Mouse (Mus musculus): ENCODE data around the gene Plekhm3. TPM values are rescaled to one million over a fixed set of nuclear protein-coding genes. Genes with fewer than 3 reads are reported as not detected.

The Plekhm3 gene
- polyA plus RNA-seq, 1 experiment from 2014 or later = 8.9 TPM

GRCm38 (mm10) chr1:64949377-64949776, 7.2 kb downstream of the Plekhm3 start:
- 90% methylated on average over 8 of the region's 8 CpGs for WGBS
- Histone ChIP-seq H3K27ac (no peak overlapping the region), H3K4me3 (replicated peaks) (no peak overlapping the region), H3K27me3 (no peaks in the 10 kb centered on the region), H3K9ac (no peak overlapping the region), H3K4me1 (no peaks in the 10 kb centered on the region; the same call in 1 of the 2 replicates), H3K4me2 (no peak overlapping the region), H3K36me3 (replicated peaks) (no peaks in the 10 kb centered on the region), H3K9me3 (no peaks in the 10 kb centered on the region)
- no peak for ATAC-seq (ENCODE audit: low FRiP score)

- H3K36me3 ChIP-seq (replicated peaks) = no peaks in the 10 kb centered on the region
- H3K4me1 ChIP-seq = no peaks in the 10 kb centered on the region; the same call in 1 of the 2 replicates
- no peak overlapping the region for H3K27ac ChIP-seq
- no peak for ATAC-seq (ENCODE audit: low FRiP score)
- H3K9me3 ChIP-seq = 0 out of 2 replicates have a peak, but pooled peaks cover 5% of the 10 kb centered on the region
- no peak overlapping the region for H3K4me2 ChIP-seq
- H3K4me3 ChIP-seq (replicated peaks) = no peak overlapping the region
- no peak overlapping the region for H3K9ac ChIP-seq
- H3K27me3 ChIP-seq = no peaks in the 10 kb centered on the region
- WGBS = 40% methylated on average over 4 of the region's 4 CpGs
Measured at GRCm38 (mm10) chr1:64946106-64946505, 10.5 kb downstream of the Plekhm3 start.

DNA sequence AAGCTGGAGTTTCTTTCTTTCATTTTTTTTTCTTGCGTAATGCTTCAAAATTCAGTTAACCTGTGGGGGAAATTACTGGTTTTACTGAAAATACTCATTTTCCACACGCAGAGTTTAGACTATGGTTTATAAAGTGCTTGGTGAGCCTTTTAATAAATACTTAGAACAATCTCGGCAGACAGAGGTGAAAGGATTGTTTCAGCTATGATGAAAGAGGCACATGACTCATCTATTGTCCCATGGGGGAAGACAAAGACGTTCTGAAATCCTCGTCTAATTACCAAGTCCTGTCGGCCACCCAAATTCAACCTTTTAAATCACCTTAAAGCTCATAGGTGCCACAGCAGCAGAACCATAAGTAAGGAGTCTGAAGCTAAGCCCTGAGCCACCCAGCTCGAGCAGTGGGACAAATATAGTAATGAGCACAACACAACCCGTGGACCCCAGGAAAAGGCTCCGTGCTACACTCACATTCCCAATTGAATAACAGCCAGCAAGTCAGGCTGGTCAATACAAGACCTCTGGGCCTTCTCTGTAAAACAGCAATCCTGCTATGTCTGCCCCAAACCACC, 11.3 kb downstream of the Plekhm3 start:
- H3K4me1 ChIP-seq = no peaks in the 10 kb centered on the region; the same call in 1 of the 2 replicates
- no peak overlapping the region for H3K27ac ChIP-seq
- no peak for ATAC-seq (ENCODE audit: low FRiP score)
- no peak overlapping the region for H3K4me3 ChIP-seq (replicated peaks)
- no peak overlapping the region for H3K4me2 ChIP-seq
- H3K36me3 ChIP-seq (replicated peaks) = no peaks in the 10 kb centered on the region
- H3K27me3 ChIP-seq = no peaks in the 10 kb centered on the region
- 58% methylated on average over 9 of the region's 9 CpGs for WGBS
- H3K9ac ChIP-seq = no peak overlapping the region
- H3K9me3 ChIP-seq = 0 out of 2 replicates have a peak, but pooled peaks cover 5% of the 10 kb centered on the region

DNA sequence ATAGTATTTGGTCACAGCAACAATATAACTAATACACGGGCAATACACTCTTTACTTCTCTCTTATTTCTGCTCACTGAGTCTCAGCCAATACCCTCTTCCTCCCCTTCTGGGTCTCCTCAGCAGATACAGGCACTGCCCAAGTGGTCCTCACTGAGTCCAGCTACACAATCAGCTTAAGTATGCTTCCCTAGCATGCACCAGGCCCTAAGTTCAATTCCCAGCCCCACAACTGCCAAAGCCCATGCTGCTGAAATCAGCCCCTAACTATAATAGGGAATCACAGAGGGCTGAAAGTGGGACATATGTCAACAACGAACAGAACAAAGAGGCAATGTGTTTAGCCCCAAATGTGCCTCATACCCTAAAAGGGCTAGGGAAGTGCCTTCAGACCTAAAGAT, 11.9 kb downstream of the Plekhm3 start:
- no peak overlapping the region for H3K9ac ChIP-seq
- no peak overlapping the region for H3K4me3 ChIP-seq (replicated peaks)
- no peak overlapping the region for H3K27ac ChIP-seq
- no peak overlapping the region for H3K4me2 ChIP-seq
- ATAC-seq (ENCODE audit: low FRiP score) = no peak
- H3K36me3 ChIP-seq (replicated peaks) = no peaks in the 10 kb centered on the region
- no peaks in the 10 kb centered on the region; the same call in 1 of the 2 replicates for H3K4me1 ChIP-seq
- no peaks in the 10 kb centered on the region for H3K27me3 ChIP-seq
- 0 out of 2 replicates have a peak, but pooled peaks cover 5% of the 10 kb centered on the region for H3K9me3 ChIP-seq
- 74% methylated on average over 2 of the region's 2 CpGs for WGBS

GRCm38 (mm10) chr1:64942006-64942755, 14.4 kb downstream of the Plekhm3 start:
- Histone ChIP-seq H3K27me3 (no peaks in the 10 kb centered on the region), H3K4me2 (no peak overlapping the region), H3K27ac (no peak overlapping the region), H3K4me3 (replicated peaks) (no peak overlapping the region), H3K36me3 (replicated peaks) (no peaks in the 10 kb centered on the region), H3K4me1 (no peaks in the 10 kb centered on the region; the same call in 1 of the 2 replicates), H3K9me3 (0 out of 2 replicates have a peak, but pooled peaks cover 5% of the 10 kb centered on the region), H3K9ac (no peak overlapping the region)
- 75% methylated on average over 4 of the region's 4 CpGs for WGBS
- ATAC-seq (ENCODE audit: low FRiP score) = no peak

- H3K27me3 ChIP-seq = no peaks in the 10 kb centered on the region
- no peak for ATAC-seq (ENCODE audit: low FRiP score)
- H3K27ac ChIP-seq = no peak overlapping the region
- no peak overlapping the region for H3K9ac ChIP-seq
- no peak overlapping the region for H3K4me2 ChIP-seq
- no peaks in the 10 kb centered on the region for H3K36me3 ChIP-seq (replicated peaks)
- H3K9me3 ChIP-seq = 0 out of 2 replicates have a peak, but pooled peaks cover 5% of the 10 kb centered on the region
- H3K4me1 ChIP-seq = no peaks in the 10 kb centered on the region
- H3K4me3 ChIP-seq (replicated peaks) = no peak overlapping the region
- WGBS = 92% methylated on average over 7 of the region's 7 CpGs
Measured at GRCm38 (mm10) chr1:64938907-64939306, 17.7 kb downstream of the Plekhm3 start.

- no peak overlapping the region for H3K4me2 ChIP-seq
- H3K9ac ChIP-seq = no peak overlapping the region
- ATAC-seq (ENCODE audit: low FRiP score) = no peak
- no peaks in the 10 kb centered on the region for H3K9me3 ChIP-seq
- no peak overlapping the region for H3K4me3 ChIP-seq (replicated peaks)
- no peaks in the 10 kb centered on the region for H3K27me3 ChIP-seq
- no peak overlapping the region for H3K27ac ChIP-seq
- WGBS = 94% methylated on average over 10 of the region's 10 CpGs
- H3K4me1 ChIP-seq = no peaks in the 10 kb centered on the region
- no peaks in the 10 kb centered on the region for H3K36me3 ChIP-seq (replicated peaks)
Measured at GRCm38 (mm10) chr1:64937692-64938091, 18.9 kb downstream of the Plekhm3 start.

- Histone ChIP-seq H3K9me3 (no peaks in the 10 kb centered on the region), H3K9ac (no peak overlapping the region), H3K4me3 (replicated peaks) (no peak overlapping the region), H3K4me1 (no peaks in the 10 kb centered on the region), H3K27me3 (no peaks in the 10 kb centered on the region), H3K4me2 (no peak overlapping the region), H3K36me3 (replicated peaks) (no peaks in the 10 kb centered on the region), H3K27ac (no peak overlapping the region)
- 88% methylated on average over 1 of the region's 1 CpGs for WGBS
- ATAC-seq (ENCODE audit: low FRiP score) = no peak
Measured at GRCm38 (mm10) chr1:64932921-64933320, 23.7 kb downstream of the Plekhm3 start.

GRCm38 (mm10) chr1:64930124-64930523, 26.5 kb downstream of the Plekhm3 start:
- no peak overlapping the region for H3K9ac ChIP-seq
- no peak for ATAC-seq (ENCODE audit: low FRiP score)
- WGBS = 82% methylated on average over 6 of the region's 6 CpGs

DNA sequence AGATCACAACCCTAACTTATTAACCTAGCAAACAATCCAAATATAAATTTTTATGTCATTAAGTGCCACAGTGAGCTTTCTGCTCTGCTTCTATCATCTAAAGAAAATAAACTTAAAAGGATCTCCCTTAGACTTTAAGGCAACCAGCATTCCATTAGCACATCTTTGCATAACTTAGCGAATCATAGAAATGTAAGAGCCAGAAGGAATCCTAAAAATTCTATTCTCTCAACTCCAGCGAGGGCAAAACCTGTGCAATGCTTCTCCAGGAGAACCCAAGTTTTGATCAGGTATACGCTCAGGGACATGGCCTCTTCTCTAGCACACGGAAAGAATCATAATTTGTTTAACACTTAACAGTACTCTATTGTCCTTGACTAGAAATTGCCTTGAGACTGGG, 27.0 kb downstream of the Plekhm3 start:
- Histone ChIP-seq H3K4me1 (no peaks in the 10 kb centered on the region), H3K9me3 (no peaks in the 10 kb centered on the region), H3K36me3 (replicated peaks) (no peaks in the 10 kb centered on the region), H3K27ac (no peak overlapping the region), H3K9ac (no peak overlapping the region), H3K27me3 (no peaks in the 10 kb centered on the region), H3K4me2 (no peak overlapping the region), H3K4me3 (replicated peaks) (no peak overlapping the region)
- no peak for ATAC-seq (ENCODE audit: low FRiP score)
- 90% methylated on average over 4 of the region's 4 CpGs for WGBS

More at GRCm38 (mm10) chr1:64930124-64930523, 26.5 kb downstream of the Plekhm3 start:
- Histone ChIP-seq H3K4me1 (no peaks in the 10 kb centered on the region), H3K27me3 (no peaks in the 10 kb centered on the region), H3K36me3 (replicated peaks) (no peaks in the 10 kb centered on the region), H3K27ac (no peak overlapping the region), H3K4me3 (replicated peaks) (no peak overlapping the region), H3K4me2 (no peak overlapping the region), H3K9me3 (no peaks in the 10 kb centered on the region)

DNA sequence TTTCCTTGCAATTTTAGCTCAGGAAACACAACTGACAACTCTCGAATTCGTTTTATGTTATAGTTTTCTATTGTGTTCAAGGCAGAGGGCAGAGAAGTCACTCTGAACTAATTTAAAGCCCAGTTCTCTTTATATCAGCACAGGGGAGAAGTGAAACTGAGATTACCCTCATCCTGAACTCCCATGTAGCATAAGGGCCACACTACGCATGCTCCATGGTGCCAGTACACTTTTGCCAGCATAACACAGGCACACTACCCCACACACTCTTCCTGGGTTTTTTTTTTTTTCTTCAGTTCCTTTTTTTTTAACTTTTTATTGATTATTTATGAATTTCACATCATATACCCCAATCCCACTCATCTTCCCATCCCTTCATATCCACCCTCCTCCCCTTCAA, 28.1 kb downstream of the Plekhm3 start:
- Histone ChIP-seq H3K27me3 (no peaks in the 10 kb centered on the region), H3K4me1 (0 out of 2 replicates have a peak, but pooled peaks cover 6% of the 10 kb centered on the region), H3K9me3 (no peaks in the 10 kb centered on the region), H3K4me3 (replicated peaks) (no peak overlapping the region), H3K36me3 (replicated peaks) (no peaks in the 10 kb centered on the region), H3K4me2 (no peak overlapping the region), H3K27ac (no peak overlapping the region), H3K9ac (no peak overlapping the region)
- no peak for ATAC-seq (ENCODE audit: low FRiP score)
- 92% methylated on average over 3 of the region's 3 CpGs for WGBS

DNA sequence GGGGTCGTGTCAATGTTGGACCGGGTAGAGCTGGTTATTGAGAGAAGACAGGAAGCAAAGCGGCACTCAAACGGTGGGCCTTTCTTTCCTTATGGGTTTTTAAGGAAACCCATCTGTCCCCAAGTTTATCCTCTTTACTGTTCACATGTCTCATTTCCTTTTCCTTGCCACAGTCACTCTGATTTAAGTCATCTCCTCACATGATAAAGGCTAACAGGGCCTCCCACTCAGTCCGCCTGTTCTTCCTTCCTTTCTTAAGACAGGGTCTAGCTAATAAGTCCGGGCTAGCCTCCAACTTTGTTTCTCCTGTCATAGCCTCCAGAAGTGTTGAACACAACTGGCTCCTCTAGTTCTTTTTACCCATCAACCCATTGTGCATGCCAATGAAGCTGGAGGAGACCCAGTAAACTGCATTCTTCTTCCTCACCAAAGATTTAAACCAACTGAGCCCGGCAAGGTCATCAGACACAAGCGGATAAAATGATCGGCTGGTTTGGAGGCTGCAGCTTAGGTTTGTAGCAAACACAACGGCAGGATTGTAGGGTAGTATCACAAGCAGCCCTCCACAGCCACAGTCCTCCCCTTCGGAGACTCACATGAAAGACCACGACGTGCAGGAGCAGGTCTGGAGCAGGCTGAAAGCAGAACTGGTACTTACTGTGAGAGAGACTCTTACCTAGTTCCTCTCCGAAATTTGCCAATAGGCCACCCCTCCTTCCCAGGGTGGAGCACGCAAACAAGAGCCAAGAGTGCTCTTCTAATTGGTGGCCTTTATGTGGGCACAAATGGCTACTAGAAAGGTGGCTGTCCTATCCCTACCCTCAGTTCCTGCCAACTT, 29.0 kb downstream of the Plekhm3 start:
- Histone ChIP-seq H3K4me1 (0 out of 2 replicates have a peak, but pooled peaks cover 6% of the 10 kb centered on the region), H3K9ac (no peak overlapping the region), H3K27ac (no peak overlapping the region), H3K36me3 (replicated peaks) (no peaks in the 10 kb centered on the region), H3K27me3 (peaks cover 3% of the 10 kb centered on the region; the same call in 1 of the 2 replicates), H3K4me3 (replicated peaks) (no peak overlapping the region), H3K9me3 (no peaks in the 10 kb centered on the region), H3K4me2 (no peak overlapping the region)
- WGBS = 93% methylated on average over 15 of the region's 15 CpGs
- no peak for ATAC-seq (ENCODE audit: low FRiP score)
